Mouse (Mus musculus): Measurements from ENCODE around the gene Prkar2b. TPM values are rescaled to one million over a fixed set of nuclear protein-coding genes. Genes with fewer than 3 reads are reported as not detected.

The Prkar2b gene
- polyA plus RNA-seq, 1 experiment from 2014 or later = 105 TPM

DNA sequence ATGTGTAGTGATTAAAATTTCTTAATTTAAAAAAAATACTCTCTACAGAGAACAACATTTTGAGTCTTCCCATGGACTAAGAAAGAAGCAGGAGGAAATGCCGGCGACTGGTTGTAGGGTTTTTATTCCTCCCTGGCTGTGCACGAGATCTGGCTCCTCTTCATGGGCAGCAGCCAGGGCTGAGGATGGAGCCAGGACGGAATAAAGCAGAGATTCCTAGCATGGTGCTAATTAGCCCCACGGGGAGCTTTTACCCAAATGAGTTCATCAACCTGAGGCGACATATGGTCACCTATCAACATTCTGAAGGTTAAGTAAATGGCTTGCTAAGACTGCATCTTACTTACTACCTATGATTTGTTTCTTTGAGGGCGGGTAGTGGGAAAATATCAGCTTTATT lies 77.9 kb downstream of the Prkar2b start:
- Histone ChIP-seq H3K27me3 (no peaks in the 10 kb centered on the region), H3K27ac (no peak overlapping the region), H3K4me1 (replicated peaks) (peaks cover 7% of the 10 kb centered on the region; the same call in 1 of the 2 replicates), H3K9me3 (no peaks in the 10 kb centered on the region), H3K36me3 (peaks cover 4% of the 10 kb centered on the region), H3K4me3 (replicated peaks) (no peak overlapping the region), H3K4me2 (replicated peaks) (no peak overlapping the region), H3K9ac (replicated peaks) (no peak overlapping the region)
- ATAC-seq = no peak
- WGBS = 55% methylated on average over 7 of the region's 7 CpGs

DNA sequence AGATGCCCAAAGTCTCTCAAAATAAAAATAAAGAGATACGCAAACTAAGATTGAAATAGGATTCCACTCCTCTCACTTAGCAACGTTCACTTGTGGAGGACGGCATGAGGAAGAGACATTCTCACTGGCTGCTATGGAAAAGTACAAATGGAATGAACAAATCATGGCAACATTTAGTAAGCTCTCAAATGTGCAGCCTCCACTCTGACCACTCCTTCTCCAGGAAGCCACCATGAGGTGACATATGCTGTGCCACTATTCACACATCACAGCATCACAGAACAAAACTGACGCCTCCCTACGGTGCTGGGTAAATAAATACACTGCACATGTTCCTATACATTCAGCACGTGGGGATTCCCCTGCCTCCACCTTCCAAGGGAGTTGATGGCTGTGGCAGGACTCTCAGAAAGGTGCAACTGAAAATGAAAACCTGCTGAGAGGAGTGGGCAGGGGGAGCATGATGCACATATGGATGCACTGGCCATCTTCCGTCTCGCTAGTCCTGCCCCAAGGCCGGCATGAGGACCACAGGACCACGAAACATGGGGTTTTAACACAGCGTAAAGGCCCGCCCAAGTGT lies 83.4 kb downstream of the Prkar2b start:
- WGBS = 76% methylated on average over 12 of the region's 12 CpGs
- H3K4me3 ChIP-seq (replicated peaks) = no peak overlapping the region
- ATAC-seq = no peak
- no peaks in the 10 kb centered on the region for H3K27me3 ChIP-seq
- no peaks in the 10 kb centered on the region for H3K9me3 ChIP-seq
- peaks cover 13% of the 10 kb centered on the region for H3K36me3 ChIP-seq
- no peak overlapping the region for H3K27ac ChIP-seq
- H3K4me1 ChIP-seq (replicated peaks) = 0 out of 2 replicates have a peak, but pooled peaks cover 5% of the 10 kb centered on the region
- no peak overlapping the region for H3K9ac ChIP-seq (replicated peaks)
- no peak overlapping the region for H3K4me2 ChIP-seq (replicated peaks)

DNA sequence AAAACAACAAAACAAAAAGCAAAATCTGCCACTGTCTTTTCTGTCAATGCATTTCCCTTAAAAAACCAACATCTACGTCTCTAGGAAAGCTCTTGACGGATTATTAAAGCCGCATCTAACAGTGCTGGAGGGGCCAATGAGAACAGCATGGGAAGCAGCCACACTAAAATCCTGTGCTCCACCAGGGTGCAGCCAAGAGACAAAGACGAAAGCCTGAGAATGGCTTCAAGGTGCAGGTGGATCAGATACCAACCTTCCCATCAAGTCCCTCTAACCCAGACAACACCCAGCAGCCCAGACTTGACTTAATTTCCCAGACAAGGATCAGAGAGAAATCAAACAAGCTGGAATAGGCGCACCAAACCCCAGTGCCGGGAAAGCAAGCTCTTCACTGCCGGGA lies 84.6 kb downstream of the Prkar2b start:
- Histone ChIP-seq H3K9ac (replicated peaks) (no peak overlapping the region), H3K9me3 (no peaks in the 10 kb centered on the region), H3K4me3 (replicated peaks) (no peak overlapping the region), H3K36me3 (peaks cover 15% of the 10 kb centered on the region), H3K4me2 (replicated peaks) (no peak overlapping the region), H3K4me1 (replicated peaks) (0 out of 2 replicates have a peak, but pooled peaks cover 5% of the 10 kb centered on the region), H3K27me3 (no peaks in the 10 kb centered on the region), H3K27ac (no peak overlapping the region)
- WGBS = 53% methylated on average over 7 of the region's 7 CpGs
- ATAC-seq = 0 out of 2 replicates have a peak, but pooled peaks have one; percentile 31

DNA sequence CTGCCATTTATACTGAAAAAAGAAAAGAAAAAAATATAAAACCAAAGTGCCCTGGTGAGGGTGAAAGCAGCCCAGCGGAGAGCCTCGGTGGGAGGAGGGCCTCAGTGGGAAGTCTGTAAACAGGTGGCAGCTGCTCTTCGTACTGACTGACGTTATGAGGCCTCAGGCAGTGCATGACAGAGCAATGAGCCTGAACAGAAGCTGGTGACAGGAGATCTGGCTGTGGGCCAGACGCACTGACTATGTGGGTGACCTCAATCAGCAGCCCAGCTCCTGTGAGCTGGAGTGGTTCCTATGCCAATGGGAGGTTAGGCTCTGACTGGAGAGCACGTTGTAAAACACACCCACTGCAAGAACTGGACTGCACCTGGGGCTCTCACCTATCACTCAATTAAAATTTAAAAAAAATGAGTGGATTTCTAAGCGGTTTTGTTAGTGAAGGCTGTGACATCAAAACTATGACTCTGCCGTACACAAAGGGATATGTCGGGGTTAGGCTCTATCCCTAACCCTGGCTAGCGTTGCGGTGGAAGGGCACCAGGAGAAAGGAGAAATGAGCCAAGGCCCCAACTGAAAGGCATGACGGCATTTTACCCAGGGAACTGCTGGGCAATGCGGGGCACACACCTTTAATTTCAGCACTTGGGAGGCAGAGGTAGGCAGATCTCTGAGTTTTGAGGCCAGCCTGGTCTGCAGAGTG lies 87.5 kb downstream of the Prkar2b start:
- 0 out of 2 replicates have a peak, but pooled peaks cover 5% of the 10 kb centered on the region for H3K4me1 ChIP-seq (replicated peaks)
- WGBS = 68% methylated on average over 13 of the region's 13 CpGs
- ATAC-seq = peak; percentile 83
- H3K9me3 ChIP-seq = no peaks in the 10 kb centered on the region
- peak overlapping the region; percentile 44; the same call in 1 of the 2 replicates for H3K27ac ChIP-seq
- H3K9ac ChIP-seq (replicated peaks) = no peak overlapping the region
- peaks cover 25% of the 10 kb centered on the region for H3K36me3 ChIP-seq
- H3K4me2 ChIP-seq (replicated peaks) = no peak overlapping the region
- no peaks in the 10 kb centered on the region for H3K27me3 ChIP-seq
- no peak overlapping the region for H3K4me3 ChIP-seq (replicated peaks)

DNA sequence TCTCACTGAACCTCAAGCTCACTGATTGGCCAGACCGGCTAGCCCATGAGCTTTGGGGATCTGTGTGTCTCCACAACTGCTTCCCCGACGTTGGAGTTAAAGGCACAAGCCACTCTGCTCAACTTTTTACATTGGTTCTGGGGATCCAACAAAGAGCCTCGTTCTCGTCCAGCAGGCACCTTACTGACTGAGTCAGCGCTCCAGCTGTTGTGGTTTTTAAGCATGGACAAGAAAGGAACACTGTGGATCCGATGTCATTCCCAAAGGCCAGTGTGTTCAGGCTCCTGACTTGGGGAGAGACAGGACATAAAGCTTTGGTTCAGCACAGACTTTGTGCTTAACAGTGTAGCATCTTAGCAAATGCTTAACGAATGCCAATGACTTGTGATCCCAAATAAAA lies 89.5 kb downstream of the Prkar2b start:
- Histone ChIP-seq H3K9me3 (no peaks in the 10 kb centered on the region), H3K4me1 (replicated peaks) (0 out of 2 replicates have a peak, but pooled peaks cover 8% of the 10 kb centered on the region), H3K36me3 (peaks cover 22% of the 10 kb centered on the region), H3K4me2 (replicated peaks) (no peak overlapping the region), H3K27ac (no peak overlapping the region), H3K9ac (replicated peaks) (no peak overlapping the region), H3K27me3 (no peaks in the 10 kb centered on the region), H3K4me3 (replicated peaks) (no peak overlapping the region)
- WGBS = 91% methylated on average over 8 of the region's 8 CpGs
- ATAC-seq = no peak

DNA sequence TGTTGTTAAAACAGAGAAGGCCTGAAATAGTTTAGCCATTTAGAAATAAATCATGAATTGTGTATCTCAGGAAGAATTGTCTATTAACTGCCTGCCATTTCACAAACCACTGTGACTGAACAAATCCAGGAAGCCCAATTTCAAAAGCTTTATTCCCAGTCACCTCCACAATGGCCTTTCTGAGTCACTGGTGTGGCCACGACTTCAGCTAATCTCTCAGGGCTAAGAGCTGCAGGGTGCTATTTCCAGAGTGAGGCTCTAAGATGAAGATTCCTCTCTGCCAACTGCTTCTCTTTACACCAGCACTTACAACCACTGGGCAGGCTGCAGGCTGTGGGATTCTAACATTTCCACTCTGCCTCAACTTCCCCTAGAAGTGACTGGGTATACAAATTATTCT lies 92.0 kb downstream of the Prkar2b start:
- ATAC-seq = no peak
- WGBS = 3% methylated on average over 1 of the region's 1 CpGs

DNA sequence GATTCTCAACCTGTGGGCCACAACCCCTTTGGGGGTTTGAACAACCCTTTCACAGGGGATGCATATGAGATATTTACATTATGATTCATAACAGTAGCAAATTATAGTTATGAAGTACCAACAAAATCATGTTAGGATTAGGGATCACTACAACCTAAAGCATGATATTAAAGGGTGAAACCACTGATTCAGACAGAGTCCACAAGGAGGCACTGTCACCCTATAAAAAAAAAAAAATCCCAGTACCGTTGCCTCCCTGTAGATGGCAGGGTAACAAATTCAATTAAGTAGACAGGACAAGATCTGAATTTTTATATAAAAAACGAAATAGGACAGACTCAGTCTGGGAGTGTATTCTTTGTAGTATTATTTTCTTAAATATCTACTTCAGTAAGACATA lies 93.6 kb downstream of the Prkar2b start:
- peaks cover 45% of the 10 kb centered on the region for H3K36me3 ChIP-seq
- H3K4me1 ChIP-seq (replicated peaks) = 0 out of 2 replicates have a peak, but pooled peaks cover 3% of the 10 kb centered on the region
- no peak overlapping the region for H3K4me3 ChIP-seq (replicated peaks)
- ATAC-seq = peak; percentile 44
- WGBS = 5% methylated on average over 2 of the region's 2 CpGs
- no peak overlapping the region for H3K4me2 ChIP-seq (replicated peaks)
- no peak overlapping the region for H3K27ac ChIP-seq
- no peaks in the 10 kb centered on the region for H3K27me3 ChIP-seq
- no peak overlapping the region for H3K9ac ChIP-seq (replicated peaks)
- H3K9me3 ChIP-seq = no peaks in the 10 kb centered on the region

More for the DNA sequence above, 92.0 kb downstream of the Prkar2b start:
- no peak overlapping the region for H3K4me3 ChIP-seq (replicated peaks)
- no peak overlapping the region for H3K4me2 ChIP-seq (replicated peaks)
- no peaks in the 10 kb centered on the region for H3K9me3 ChIP-seq
- peaks cover 43% of the 10 kb centered on the region for H3K36me3 ChIP-seq
- H3K4me1 ChIP-seq (replicated peaks) = 0 out of 2 replicates have a peak, but pooled peaks cover 8% of the 10 kb centered on the region
- H3K27ac ChIP-seq = no peak overlapping the region
- H3K9ac ChIP-seq (replicated peaks) = no peak overlapping the region
- no peaks in the 10 kb centered on the region for H3K27me3 ChIP-seq

DNA sequence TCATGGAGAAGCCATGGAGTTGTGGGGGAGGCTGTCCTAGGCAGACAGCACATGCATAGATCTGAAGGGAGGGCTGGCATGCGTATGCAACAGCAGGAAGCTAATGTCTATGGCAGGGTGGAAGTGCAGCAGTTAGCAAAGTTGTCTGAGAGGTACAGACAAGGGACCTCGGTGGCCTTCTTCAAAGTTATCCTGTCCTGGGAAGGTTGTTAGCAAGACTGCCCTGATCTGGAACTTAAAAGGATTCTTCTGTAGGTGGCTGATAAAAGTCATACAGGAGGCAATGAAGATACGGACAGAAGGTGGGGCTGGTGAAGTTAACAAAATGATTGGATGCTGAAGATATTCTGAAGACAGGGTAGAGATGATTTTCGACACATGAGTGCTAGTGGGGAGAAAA lies 94.7 kb downstream of the Prkar2b start:
- no peak for ATAC-seq
- 0 out of 2 replicates have a peak, but pooled peaks cover 3% of the 10 kb centered on the region for H3K4me1 ChIP-seq (replicated peaks)
- no peaks in the 10 kb centered on the region for H3K9me3 ChIP-seq
- 89% methylated on average over 4 of the region's 4 CpGs for WGBS
- H3K9ac ChIP-seq (replicated peaks) = no peak overlapping the region
- H3K4me2 ChIP-seq (replicated peaks) = no peak overlapping the region
- peaks cover 43% of the 10 kb centered on the region for H3K36me3 ChIP-seq
- no peaks in the 10 kb centered on the region for H3K27me3 ChIP-seq
- H3K4me3 ChIP-seq (replicated peaks) = no peak overlapping the region
- H3K27ac ChIP-seq = no peak overlapping the region

DNA sequence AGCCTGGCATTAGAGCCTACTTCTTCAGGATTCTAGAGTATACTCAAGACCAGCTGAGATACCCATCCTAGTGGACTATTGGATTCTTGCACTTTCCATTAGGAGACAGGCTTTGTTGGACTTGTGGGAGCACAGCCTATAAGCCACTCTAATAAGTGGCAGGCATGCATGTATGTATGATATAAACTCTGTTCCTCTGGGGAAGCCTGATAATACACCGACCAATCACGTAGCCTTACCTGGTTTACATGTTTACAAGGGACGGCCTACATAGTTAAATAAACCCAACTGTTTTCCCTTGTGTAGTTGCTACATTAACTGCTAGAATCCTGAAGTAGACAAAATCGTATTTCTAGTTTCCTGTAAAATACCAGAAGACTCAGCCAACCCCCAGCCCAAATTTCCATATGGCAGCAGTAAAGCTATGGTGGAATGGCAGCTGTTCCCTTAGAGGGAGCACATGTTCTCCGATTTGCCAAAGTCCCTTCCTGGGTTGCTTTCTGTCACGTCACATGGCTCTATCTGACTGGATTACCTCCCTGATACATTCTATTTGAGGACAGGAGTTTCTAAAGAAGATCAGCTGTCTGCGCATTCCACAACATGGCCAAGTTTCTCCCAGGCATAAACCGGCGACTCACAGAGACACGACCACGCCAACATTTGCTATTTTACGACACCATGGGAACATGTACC lies 95.4 kb downstream of the Prkar2b start:
- Histone ChIP-seq H3K4me3 (replicated peaks) (no peak overlapping the region), H3K27ac (no peak overlapping the region)
- WGBS = 92% methylated on average over 12 of the region's 12 CpGs

DNA sequence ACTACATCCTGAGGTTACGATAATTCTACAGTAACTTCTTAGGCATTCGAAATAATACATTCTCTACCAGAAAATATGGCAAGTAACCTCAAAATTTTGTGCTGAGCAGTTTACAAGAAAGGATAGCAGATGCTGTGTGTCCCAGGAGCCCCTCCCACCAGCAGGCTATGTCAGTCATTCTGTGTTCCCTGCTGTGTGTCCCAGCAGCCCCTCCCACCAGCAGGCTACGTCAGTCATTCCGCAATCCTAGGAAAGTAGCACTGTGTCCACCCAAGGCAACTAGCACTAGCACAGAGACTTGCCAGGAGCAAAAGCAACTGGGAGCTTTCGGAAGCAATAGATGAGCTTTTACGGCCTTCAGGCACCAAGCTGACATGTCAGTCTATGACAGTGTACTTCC lies 97.0 kb downstream of the Prkar2b start:
- H3K27ac ChIP-seq = no peak overlapping the region
- 0 out of 2 replicates have a peak, but pooled peaks have one; percentile 11 for ATAC-seq
- no peak overlapping the region for H3K4me2 ChIP-seq (replicated peaks)
- 0 out of 2 replicates have a peak, but pooled peaks cover 3% of the 10 kb centered on the region for H3K4me1 ChIP-seq (replicated peaks)
- H3K36me3 ChIP-seq = peaks cover 32% of the 10 kb centered on the region
- no peaks in the 10 kb centered on the region for H3K27me3 ChIP-seq
- H3K4me3 ChIP-seq (replicated peaks) = no peak overlapping the region
- 85% methylated on average over 6 of the region's 6 CpGs for WGBS
- no peaks in the 10 kb centered on the region for H3K9me3 ChIP-seq
- no peak overlapping the region for H3K9ac ChIP-seq (replicated peaks)

More for the DNA sequence above, 95.4 kb downstream of the Prkar2b start:
- Histone ChIP-seq H3K27me3 (no peaks in the 10 kb centered on the region), H3K36me3 (peaks cover 35% of the 10 kb centered on the region), H3K4me2 (replicated peaks) (no peak overlapping the region), H3K4me1 (replicated peaks) (0 out of 2 replicates have a peak, but pooled peaks cover 3% of the 10 kb centered on the region), H3K9ac (replicated peaks) (no peak overlapping the region), H3K9me3 (no peaks in the 10 kb centered on the region)
- no peak for ATAC-seq

DNA sequence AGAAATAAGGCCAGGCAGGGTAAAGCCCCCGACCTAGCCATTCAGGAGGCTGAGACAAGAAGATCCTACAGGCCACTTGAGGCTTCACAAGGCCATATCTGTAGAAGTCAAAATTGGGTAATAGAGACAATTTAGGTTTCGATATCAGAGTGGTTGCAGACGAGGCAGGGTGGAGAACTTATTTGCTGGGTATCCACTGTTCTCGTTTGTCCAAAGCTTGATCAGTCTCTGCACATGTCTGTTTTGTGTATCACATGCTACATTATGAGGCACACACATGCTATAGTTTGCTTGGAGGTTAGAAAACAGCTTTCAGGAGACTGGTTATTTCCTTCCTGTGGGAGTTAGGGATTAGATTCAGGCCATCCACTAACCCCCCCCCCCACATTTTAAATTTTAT lies 105.3 kb downstream of the Prkar2b start:
- no peak for ATAC-seq
- Histone ChIP-seq H3K9me3 (no peaks in the 10 kb centered on the region), H3K4me3 (replicated peaks) (no peak overlapping the region), H3K27me3 (no peaks in the 10 kb centered on the region), H3K27ac (no peak overlapping the region), H3K9ac (replicated peaks) (no peak overlapping the region), H3K4me2 (replicated peaks) (no peak overlapping the region), H3K36me3 (peaks cover 8% of the 10 kb centered on the region; the same call in 1 of the 2 replicates), H3K4me1 (replicated peaks) (peaks cover 5% of the 10 kb centered on the region)
- WGBS = 89% methylated on average over 4 of the region's 4 CpGs

DNA sequence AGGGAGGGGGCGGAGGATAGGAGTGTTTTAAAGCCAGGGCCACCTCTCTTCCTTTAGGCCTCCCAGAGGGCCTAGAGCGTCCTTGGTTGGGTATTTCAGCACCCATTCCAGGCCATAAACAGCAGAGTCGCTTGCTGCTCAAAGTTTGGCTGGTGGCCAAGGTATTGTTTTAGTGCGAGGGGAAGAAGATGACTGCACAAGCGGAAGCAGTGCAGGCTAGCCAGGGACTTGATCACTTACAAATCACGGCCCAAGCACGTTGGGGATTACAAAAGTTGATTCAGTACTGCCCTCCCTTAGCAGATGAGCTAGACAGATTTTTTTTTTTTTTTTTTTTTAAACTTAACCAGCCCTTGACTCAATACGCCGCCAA lies 110.5 kb downstream of the Prkar2b start:
- Histone ChIP-seq H3K36me3 (no peaks in the 10 kb centered on the region), H3K4me1 (replicated peaks) (peaks cover 18% of the 10 kb centered on the region), H3K27me3 (no peaks in the 10 kb centered on the region), H3K9me3 (no peaks in the 10 kb centered on the region), H3K9ac (replicated peaks) (peak overlapping the region; percentile 45), H3K27ac (peak overlapping the region; percentile 78), H3K4me2 (replicated peaks) (peak overlapping the region; percentile 65), H3K4me3 (replicated peaks) (peak overlapping the region; percentile 46)
- ATAC-seq = no peak
- WGBS = 6% methylated on average over 9 of the region's 9 CpGs
